Mouse (Mus musculus) adrenal gland, postnatal 4 days (tissue): ENCODE data around the gene Akr1c12. TPM values are rescaled to one million over a fixed set of nuclear protein-coding genes. Genes with fewer than 3 reads are reported as not detected.

Experiments
- total RNA-seq, 2 experiments: library from RNA; stranded (reverse); gene quantifications; 2 replicates each; pipeline ENCODE4 v1.2.3; 2021

The Akr1c12 gene
- total RNA-seq, 2 experiments from 2014 or later = 0.92 to 2.0 TPM

Other genes starting within 250 kb of the Akr1c12 start
- 10 to 100 TPM in 1 of 2 experiments, 1 to 10 TPM in 1; 2.5 to 14.8 TPM for gene Akr1c14, start 230.4 kb downstream of the Akr1c12 start, total RNA-seq
- 100 to 1,000 TPM; 255 to 446 TPM for gene Akr1c18, start 128.8 kb downstream of the Akr1c12 start, total RNA-seq
- 10 to 100 TPM; 17.4 to 21.2 TPM for gene Akr1c13, start 88.3 kb downstream of the Akr1c12 start, total RNA-seq
- gene Akr1c19, start 50.7 kb downstream of the Akr1c12 start, total RNA-seq = 1 to 10 TPM; 3.1 to 7.4 TPM
- 10 to 100 TPM in 1 of 2 experiments, under 1 TPM in 1; 0.56 to 15.0 TPM for gene Akr1c6, start 154.9 kb upstream of the Akr1c12 start, total RNA-seq
- gene Akr1c20, start 243.9 kb upstream of the Akr1c12 start, total RNA-seq = 1 to 10 TPM; 1.5 to 7.3 TPM